Mouse (Mus musculus) erythroblast, embryonic 14.5 days (primary cell): ENCODE measurements around the gene Fut1.

Experiments
- GATA1 ChIP-seq: IDR thresholded peaks from 2 replicates; pipeline ENCODE4 v1.6.1; 2012; ENCODE audit warnings: low read length, inconsistent platforms, mixed read lengths
- TAL1 ChIP-seq: IDR thresholded peaks from 3 replicates; pipeline ENCODE4 v1.6.1; 2012; ENCODE audit warnings: low read length, inconsistent platforms, mixed read lengths

GRCm38 (mm10) chr7:45623507-45623906, 6.4 kb downstream of the Fut1 start:
- TF ChIP-seq TAL1 (no peak), GATA1 (no peak)
